Mouse (Mus musculus) CD4-positive, CD25-positive, alpha-beta regulatory T cell, adult 2 months (primary cell): ENCODE data around the gene Smarcb1.
A peak's percentile ranks its signal among the peaks of the same experiment; 100 is the strongest.
"Not testable (repeated sequence)": the region's sequence is repeated elsewhere in the genome, so short reads cannot be mapped to it uniquely, and the experiment has no call there.

Experiments used
- DNase-seq: peaks from one replicate; pipeline ENCODE4 v3.0.0-alpha.2; 2012; ENCODE audit warnings: low read depth, low spot score

Gene Smarcb1

GRCm38 (mm10) chr10:75889406-75890153 is 31.8 kb downstream of the Smarcb1 start:
- no peak for DNase-seq

- not testable (repeated sequence) for DNase-seq
These were observed 33.9 kb downstream of the Smarcb1 start for GRCm38 (mm10) chr10:75887504-75887903.

GRCm38 (mm10) chr10:75884742-75885141 is 36.7 kb downstream of the Smarcb1 start:
- no peak for DNase-seq

- peak; percentile 81 for DNase-seq
These were observed 38.2 kb downstream of the Smarcb1 start for GRCm38 (mm10) chr10:75883232-75883552.

GRCm38 (mm10) chr10:75882433-75883231 is 38.8 kb downstream of the Smarcb1 start:
- no peak for DNase-seq

GRCm38 (mm10) chr10:75881578-75882432 is 39.6 kb downstream of the Smarcb1 start:
- DNase-seq, result no peak

GRCm38 (mm10) chr10:75880771-75881577 is 40.4 kb downstream of the Smarcb1 start:
- no peak for DNase-seq

GRCm38 (mm10) chr10:75880351-75880750 is 41.1 kb downstream of the Smarcb1 start:
- DNase-seq, result no peak

- DNase-seq, result no peak
These were observed 42.6 kb downstream of the Smarcb1 start for GRCm38 (mm10) chr10:75878836-75879235.

- no peak for DNase-seq
These were observed 47.8 kb downstream of the Smarcb1 start for GRCm38 (mm10) chr10:75873543-75874170.

- peak; percentile 40 for DNase-seq
These were observed 48.4 kb downstream of the Smarcb1 start for GRCm38 (mm10) chr10:75872915-75873542.

GRCm38 (mm10) chr10:75872025-75872914 is 49.1 kb downstream of the Smarcb1 start:
- no peak for DNase-seq

- no peak for DNase-seq
These were observed 59.8 kb downstream of the Smarcb1 start for GRCm38 (mm10) chr10:75861587-75861986.

GRCm38 (mm10) chr10:75860746-75861145 is 60.7 kb downstream of the Smarcb1 start:
- DNase-seq, result no peak

- peak; percentile 96 for DNase-seq
These were observed 61.5 kb downstream of the Smarcb1 start, which contains the start of gene Mif for GRCm38 (mm10) chr10:75859786-75860470. Gene Mif (minus strand): TSS chr10:75860240.

GRCm38 (mm10) chr10:75859107-75859746 is 62.2 kb downstream of the Smarcb1 start:
- DNase-seq, result peak; percentile 57

- no peak for DNase-seq
These were observed 63.8 kb downstream of the Smarcb1 start for GRCm38 (mm10) chr10:75857598-75857997.

- DNase-seq, result no peak
These were observed 64.4 kb downstream of the Smarcb1 start for GRCm38 (mm10) chr10:75856976-75857375.
